Mouse (Mus musculus) lung, postnatal 0 days (tissue): ENCODE measurements around the gene Akap8l. TPM values are rescaled to one million over a fixed set of nuclear protein-coding genes. Genes with fewer than 3 reads are reported as not detected.

Experiments used
- ATAC-seq: fragments of 200-750 bp; cut with Nextera tagmentation; 2 replicates; pipeline ENCODE4 v1.8.0; 2017; ENCODE audit warnings: moderate library complexity
- DNase-seq: peaks from one replicate; pipeline ENCODE4 v3.0.0-alpha.2; 2016; ENCODE audit warnings: low spot score
- H3K27ac ChIP-seq: fragments of 300-500 bp; sonication (generic); 2 replicates; pipeline ENCODE4 v1.5.1; 2014; ENCODE audit warnings: antibody characterized with exemption, mild to moderate bottlenecking, low read length, mixed read lengths
- H3K27me3 ChIP-seq: fragments of 300-500 bp; sonication (generic); replicated peaks from 2 replicates; pipeline ENCODE4 v1.6.1; 2014; ENCODE audit warnings: low read length, mixed read lengths; ENCODE audit not compliant: insufficient read depth
- H3K36me3 ChIP-seq: fragments of 300-500 bp; sonication (generic); 2 replicates; pipeline ENCODE4 v1.6.1; 2014; ENCODE audit warnings: low read length, mixed read lengths; ENCODE audit not compliant: insufficient read depth
- H3K4me1 ChIP-seq: fragments of 300-500 bp; sonication (generic); 2 replicates; pipeline ENCODE4 v1.6.1; 2014; ENCODE audit warnings: antibody characterized with exemption, low read depth, low read length, mixed read lengths; ENCODE audit not compliant: insufficient read depth
- H3K4me2 ChIP-seq: fragments of 300-500 bp; sonication (generic); replicated peaks from 2 replicates; pipeline ENCODE4 v1.6.1; 2014; ENCODE audit warnings: low read depth, mild to moderate bottlenecking, low read length, moderate library complexity, mixed read lengths
- H3K4me3 ChIP-seq: fragments of 300-500 bp; sonication (generic); 2 replicates; pipeline ENCODE4 v1.5.1; 2014; ENCODE audit warnings: low read depth, low read length
- H3K9ac ChIP-seq: fragments of 300-500 bp; sonication (generic); replicated peaks from 2 replicates; pipeline ENCODE4 v1.6.1; 2014; ENCODE audit warnings: low read depth, mild to moderate bottlenecking
- H3K9me3 ChIP-seq: fragments of 300-500 bp; sonication (generic); 2 replicates; pipeline ENCODE4 v1.6.1; 2016; ENCODE audit warnings: low read length, mixed read lengths
- CTCF ChIP-seq: IDR thresholded peaks from 2 replicates; pipeline ENCODE4 v1.5.1; 2016; ENCODE audit warnings: antibody characterized with exemption, mild to moderate bottlenecking
- EP300 ChIP-seq: IDR thresholded peaks from 2 replicates; pipeline ENCODE4 v1.6.1; 2016; ENCODE audit warnings: antibody characterized with exemption, mild to moderate bottlenecking, control low read depth
- WGBS: fragments of 180-500 bp; shearing (Covaris S2); extraction: QIAGEN DNeasy Blood & Tissue Kit; methylation state at CpG from one replicate; pipeline ENCODE4 v1.1.7; 2014; 5-methylcytosine and 5-hydroxymethylcytosine counted together
- microRNA-seq: library from miRNA; unstranded; fragments of <30 nt; microRNA quantifications from one replicate; pipeline ENCODE4, GENCODE M21; 2016
- polyA plus RNA-seq: library from polyadenylated mRNA; unstranded; fragments of >200 nt; fragmentation: Nextera tagmentation; extraction: Ambion mirVana; gene quantifications from 2 replicates; pipeline ENCODE4 v1.2.1, GENCODE M21; 2015

Akap8l gene
- polyA plus RNA-seq, 1 experiment from 2014 or later: 59.9 TPM

- Histone ChIP-seq H3K27ac (peak overlapping the region; percentile 99), H3K9ac (peak overlapping the region; percentile 94), H3K4me3 (peak overlapping the region; percentile 96), H3K27me3 (no peaks in the 10 kb centered on the region), H3K36me3 (no peaks in the 10 kb centered on the region), H3K9me3 (no peaks in the 10 kb centered on the region), H3K4me1 (peaks cover 4% of the 10 kb centered on the region; the same call in 1 of the 2 replicates), H3K4me2 (peak overlapping the region; percentile 79)
- 3% methylated on average over 7 of the region's 7 CpGs for WGBS
- TF ChIP-seq CTCF: no peak
- no peak for TF ChIP-seq EP300
- peak; percentile 23; the same call in 1 of the 2 replicates for ATAC-seq
- peak; percentile 68 for DNase-seq
These were observed 67.1 kb downstream of the Akap8l start for GRCm38 (mm10) chr17:32283341-32283740.

- Histone ChIP-seq H3K4me1 (peaks cover 4% of the 10 kb centered on the region; the same call in 1 of the 2 replicates), H3K4me2 (no peak overlapping the region), H3K4me3 (no peak overlapping the region), H3K9me3 (no peaks in the 10 kb centered on the region), H3K36me3 (no peaks in the 10 kb centered on the region), H3K9ac (no peak overlapping the region), H3K27me3 (no peaks in the 10 kb centered on the region), H3K27ac (peak overlapping the region; percentile 26; the same call in 1 of the 2 replicates)
- WGBS: 39% methylated on average over 4 of the region's 4 CpGs
- peak; percentile 21 for DNase-seq
- TF ChIP-seq EP300 (no peak), CTCF (no peak)
- ATAC-seq: no peak
These were observed 68.6 kb downstream of the Akap8l start for GRCm38 (mm10) chr17:32281611-32282310.

- 85% methylated on average over 2 of the region's 2 CpGs for WGBS
- H3K36me3 ChIP-seq: no peaks in the 10 kb centered on the region
- peaks cover 4% of the 10 kb centered on the region; the same call in 1 of the 2 replicates for H3K4me1 ChIP-seq
- ATAC-seq (no peak), DNase-seq (no peak)
- no peak overlapping the region for H3K4me2 ChIP-seq
- TF ChIP-seq EP300 (no peak), CTCF (no peak)
- H3K27ac ChIP-seq: no peak overlapping the region
- H3K4me3 ChIP-seq: no peak overlapping the region
- no peaks in the 10 kb centered on the region for H3K27me3 ChIP-seq
- H3K9me3 ChIP-seq: no peaks in the 10 kb centered on the region
- H3K9ac ChIP-seq: no peak overlapping the region
These were observed 69.3 kb downstream of the Akap8l start for GRCm38 (mm10) chr17:32281126-32281525.

- no peaks in the 10 kb centered on the region for H3K9me3 ChIP-seq
- no peaks in the 10 kb centered on the region for H3K36me3 ChIP-seq
- no peak overlapping the region for H3K4me2 ChIP-seq
- peaks cover 8% of the 10 kb centered on the region; the same call in 1 of the 2 replicates for H3K4me1 ChIP-seq
- no peaks in the 10 kb centered on the region for H3K27me3 ChIP-seq
- no peak overlapping the region for H3K9ac ChIP-seq
- H3K27ac ChIP-seq: no peak overlapping the region
- WGBS: 81% methylated on average over 3 of the region's 3 CpGs
- ATAC-seq: no peak
- no peak overlapping the region for H3K4me3 ChIP-seq
- DNase-seq: no peak
- TF ChIP-seq EP300 (no peak), CTCF (no peak)
These were observed 69.8 kb downstream of the Akap8l start for GRCm38 (mm10) chr17:32280575-32280974.

GRCm38 (mm10) chr17:32277201-32277600, 73.2 kb downstream of the Akap8l start:
- no peak for TF ChIP-seq CTCF
- TF ChIP-seq EP300: no peak
- Histone ChIP-seq H3K4me2 (no peak overlapping the region), H3K4me1 (peaks cover 9% of the 10 kb centered on the region; the same call in 1 of the 2 replicates), H3K36me3 (no peaks in the 10 kb centered on the region), H3K27ac (no peak overlapping the region), H3K9me3 (no peaks in the 10 kb centered on the region), H3K27me3 (no peaks in the 10 kb centered on the region), H3K9ac (no peak overlapping the region), H3K4me3 (no peak overlapping the region)
- DNase-seq: no peak
- no peak for ATAC-seq
- WGBS: 95% methylated on average over 1 of the region's 1 CpGs

GRCm38 (mm10) chr17:32275568-32275967, 74.8 kb downstream of the Akap8l start:
- TF ChIP-seq CTCF: no peak
- TF ChIP-seq EP300: no peak
- Histone ChIP-seq H3K4me1 (peaks cover 8% of the 10 kb centered on the region; the same call in 1 of the 2 replicates), H3K9ac (no peak overlapping the region), H3K4me3 (no peak overlapping the region), H3K27me3 (no peaks in the 10 kb centered on the region), H3K9me3 (no peaks in the 10 kb centered on the region), H3K4me2 (no peak overlapping the region), H3K27ac (no peak overlapping the region), H3K36me3 (no peaks in the 10 kb centered on the region)
- no peak for ATAC-seq
- WGBS: 60% methylated on average over 3 of the region's 3 CpGs
- DNase-seq: no peak

Small RNA genes within 50 kb of the gene (microRNA-seq; reads per million reads assigned to microRNA genes)
- not detected for gene Gm22201

Other genes starting within 250 kb of the Akap8l start
- gene Notch3, start 183.8 kb downstream of the Akap8l start, polyA plus RNA-seq: 8.3 and 9.7 TPM in 2 replicates
- gene Ephx3, start 161.1 kb downstream of the Akap8l start, polyA plus RNA-seq: 0.23 and 0.36 TPM in 2 replicates
- 33.3 and 37.3 TPM in 2 replicates for gene Brd4, start 65.9 kb downstream of the Akap8l start, polyA plus RNA-seq
- 30.2 and 34.0 TPM in 2 replicates for gene Akap8, start 29.4 kb downstream of the Akap8l start, polyA plus RNA-seq
- gene Wiz, start 38.8 kb upstream of the Akap8l start, polyA plus RNA-seq: 12.1 and 12.8 TPM in 2 replicates
- 0.79 and 1.2 TPM in 2 replicates for gene Rasal3, start 53.0 kb upstream of the Akap8l start, polyA plus RNA-seq
- 0.05 TPM in 1 of 2 replicates, not detected in the other for gene Pglyrp2, start 73.6 kb upstream of the Akap8l start, polyA plus RNA-seq
- gene Cyp4f39, start 102.1 kb upstream of the Akap8l start, polyA plus RNA-seq: 3.2 and 4.9 TPM in 2 replicates
- 5.0 and 5.2 TPM in 2 replicates for gene Cyp4f17, start 155.4 kb upstream of the Akap8l start, polyA plus RNA-seq
- gene Cyp4f16, start 186.0 kb upstream of the Akap8l start, polyA plus RNA-seq: 19.5 and 19.7 TPM in 2 replicates